Mouse (Mus musculus): ENCODE results near the gene Trpv5. TPM values are rescaled to one million over a fixed set of nuclear protein-coding genes. Genes with fewer than 3 reads are reported as not detected.

Trpv5 gene
- total RNA-seq, 1 experiment: 0.22 TPM

GRCm38 (mm10) chr6:41646672-41647071 lies 33.9 kb downstream of the Trpv5 start:
- no peak for TF ChIP-seq CHD2 (IDR thresholded peaks at IDR 0.05; ENCODE audit: low read depth, low read length)
- TF ChIP-seq MAFK (IDR thresholded peaks at IDR 0.05; ENCODE audit: insufficient read depth, low read depth, low read length): no peak
- no peak for TF ChIP-seq ZNF384 (IDR thresholded peaks at IDR 0.05; ENCODE audit: low read depth, low read length)
- no peak for TF ChIP-seq HCFC1 (IDR thresholded peaks at IDR 0.05; ENCODE audit: borderline replicate concordance, insufficient read depth, low read length)
- TF ChIP-seq ZC3H11A (IDR thresholded peaks at IDR 0.05; ENCODE audit: borderline replicate concordance, low read depth, low read length): no peak
- Histone ChIP-seq H3K27ac (ENCODE audit: insufficient read depth, low read depth, low read length, poor library complexity, severe bottlenecking) (no peak overlapping the region), H3K9me3 (ENCODE audit: control insufficient read depth, insufficient read depth, low read depth, low read length) (no peaks in the 10 kb centered on the region), H3K9ac (ENCODE audit: insufficient read depth, low read depth, low read length, poor library complexity, severe bottlenecking) (no peak overlapping the region), H3K36me3 (ENCODE audit: control insufficient read depth, insufficient read depth, low read length, poor library complexity, severe bottlenecking) (no peaks in the 10 kb centered on the region), H3K4me1 (ENCODE audit: control insufficient read depth in 2 of 2, insufficient read depth in 2 of 2, low read length in 2 of 2, poor library complexity in 1 of 2) (no peaks in the 10 kb centered on the region), H3K4me3 (ENCODE audit: insufficient read depth in 1 of 2, low read depth in 1 of 2, low read length in 2 of 2, poor library complexity in 1 of 2, severe bottlenecking in 1 of 2) (no peak overlapping the region)
- in situ Hi-C loops (cut with MboI; ENCODE audit: low sequenced_read_pairs in 2 of 2, unreplicated experiment in 2 of 2): no loop called here
- no peak for DNase-seq (ENCODE audit: low read depth, low spot score)

GRCm38 (mm10) chr6:41646220-41646619 lies 34.3 kb downstream of the Trpv5 start:
- no peak for DNase-seq (ENCODE audit: low read depth, low spot score)
- no peaks in the 10 kb centered on the region for H3K36me3 ChIP-seq (ENCODE audit: control insufficient read depth, insufficient read depth, low read length, poor library complexity, severe bottlenecking)
- no peak overlapping the region for H3K27ac ChIP-seq (ENCODE audit: insufficient read depth, low read depth, low read length, poor library complexity, severe bottlenecking)
- no peak for TF ChIP-seq ZNF384 (IDR thresholded peaks at IDR 0.05; ENCODE audit: low read depth, low read length)
- TF ChIP-seq MAFK (IDR thresholded peaks at IDR 0.05; ENCODE audit: insufficient read depth, low read depth, low read length): no peak
- TF ChIP-seq ZC3H11A (IDR thresholded peaks at IDR 0.05; ENCODE audit: borderline replicate concordance, low read depth, low read length): no peak
- H3K4me1 ChIP-seq (ENCODE audit: control insufficient read depth in 2 of 2, insufficient read depth in 2 of 2, low read length in 2 of 2, poor library complexity in 1 of 2): no peaks in the 10 kb centered on the region
- in situ Hi-C loops (cut with MboI; ENCODE audit: low sequenced_read_pairs in 2 of 2, unreplicated experiment in 2 of 2): no loop called here
- H3K9me3 ChIP-seq (ENCODE audit: control insufficient read depth, insufficient read depth, low read depth, low read length): no peaks in the 10 kb centered on the region
- no peak overlapping the region for H3K9ac ChIP-seq (ENCODE audit: insufficient read depth, low read depth, low read length, poor library complexity, severe bottlenecking)
- no peak overlapping the region for H3K4me3 ChIP-seq (ENCODE audit: insufficient read depth in 1 of 2, low read depth in 1 of 2, low read length in 2 of 2, poor library complexity in 1 of 2, severe bottlenecking in 1 of 2)

- H3K9me3 ChIP-seq (ENCODE audit: control insufficient read depth, insufficient read depth, low read depth, low read length): no peaks in the 10 kb centered on the region
- no peaks in the 10 kb centered on the region for H3K4me1 ChIP-seq (ENCODE audit: control insufficient read depth in 2 of 2, insufficient read depth in 2 of 2, low read length in 2 of 2, poor library complexity in 1 of 2)
- H3K4me3 ChIP-seq (ENCODE audit: insufficient read depth in 1 of 2, low read depth in 1 of 2, low read length in 2 of 2, poor library complexity in 1 of 2, severe bottlenecking in 1 of 2): no peak overlapping the region
- in situ Hi-C loops (cut with MboI; ENCODE audit: low sequenced_read_pairs in 2 of 2, unreplicated experiment in 2 of 2): no loop called here
- H3K27ac ChIP-seq (ENCODE audit: insufficient read depth, low read depth, low read length, poor library complexity, severe bottlenecking): no peak overlapping the region
- no peak for DNase-seq (ENCODE audit: low read depth, low spot score)
- no peaks in the 10 kb centered on the region for H3K36me3 ChIP-seq (ENCODE audit: control insufficient read depth, insufficient read depth, low read length, poor library complexity, severe bottlenecking)
- TF ChIP-seq ZNF384 (IDR thresholded peaks at IDR 0.05; ENCODE audit: low read depth, low read length) (no peak), ZC3H11A (IDR thresholded peaks at IDR 0.05; ENCODE audit: borderline replicate concordance, low read depth, low read length) (no peak), CHD2 (IDR thresholded peaks at IDR 0.05; ENCODE audit: low read depth, low read length) (no peak)
- no peak overlapping the region for H3K9ac ChIP-seq (ENCODE audit: insufficient read depth, low read depth, low read length, poor library complexity, severe bottlenecking)
Measured at GRCm38 (mm10) chr6:41643227-41643626, 37.3 kb downstream of the Trpv5 start.

- in situ Hi-C loops (cut with MboI; ENCODE audit: low sequenced_read_pairs in 2 of 2, unreplicated experiment in 2 of 2): no loop called here
Measured at GRCm38 (mm10) chr6:41642765-41643164, 37.8 kb downstream of the Trpv5 start.

GRCm38 (mm10) chr6:41641173-41641866 lies 39.2 kb downstream of the Trpv5 start:
- no peak overlapping the region for H3K4me3 ChIP-seq (ENCODE audit: insufficient read depth in 1 of 2, low read depth in 1 of 2, low read length in 2 of 2, poor library complexity in 1 of 2, severe bottlenecking in 1 of 2)
- in situ Hi-C loops (cut with MboI; ENCODE audit: low sequenced_read_pairs in 2 of 2, unreplicated experiment in 2 of 2): no loop called here
- no peak overlapping the region for H3K9ac ChIP-seq (ENCODE audit: insufficient read depth, low read depth, low read length, poor library complexity, severe bottlenecking)
- no peak for TF ChIP-seq HCFC1 (IDR thresholded peaks at IDR 0.05; ENCODE audit: borderline replicate concordance, insufficient read depth, low read length)
- no peak for TF ChIP-seq ZNF384 (IDR thresholded peaks at IDR 0.05; ENCODE audit: low read depth, low read length)
- TF ChIP-seq MAFK (IDR thresholded peaks at IDR 0.05; ENCODE audit: insufficient read depth, low read depth, low read length): no peak
- H3K4me1 ChIP-seq (ENCODE audit: control insufficient read depth in 2 of 2, insufficient read depth in 2 of 2, low read length in 2 of 2, poor library complexity in 1 of 2): no peaks in the 10 kb centered on the region
- no peak for DNase-seq (ENCODE audit: low read depth, low spot score)
- H3K27ac ChIP-seq (ENCODE audit: insufficient read depth, low read depth, low read length, poor library complexity, severe bottlenecking): no peak overlapping the region
- no peaks in the 10 kb centered on the region for H3K36me3 ChIP-seq (ENCODE audit: control insufficient read depth, insufficient read depth, low read length, poor library complexity, severe bottlenecking)
- H3K9me3 ChIP-seq (ENCODE audit: control insufficient read depth, insufficient read depth, low read depth, low read length): no peaks in the 10 kb centered on the region

More at GRCm38 (mm10) chr6:41642765-41643164, 37.8 kb downstream of the Trpv5 start:
- no peaks in the 10 kb centered on the region for H3K9me3 ChIP-seq (ENCODE audit: control insufficient read depth, insufficient read depth, low read depth, low read length)
- H3K27ac ChIP-seq (ENCODE audit: insufficient read depth, low read depth, low read length, poor library complexity, severe bottlenecking): no peak overlapping the region
- TF ChIP-seq CHD2 (IDR thresholded peaks at IDR 0.05; ENCODE audit: low read depth, low read length) (no peak), ZNF384 (IDR thresholded peaks at IDR 0.05; ENCODE audit: low read depth, low read length) (no peak), HCFC1 (IDR thresholded peaks at IDR 0.05; ENCODE audit: borderline replicate concordance, insufficient read depth, low read length) (no peak), MAFK (IDR thresholded peaks at IDR 0.05; ENCODE audit: insufficient read depth, low read depth, low read length) (no peak), ZC3H11A (IDR thresholded peaks at IDR 0.05; ENCODE audit: borderline replicate concordance, low read depth, low read length) (no peak)
- no peak for DNase-seq (ENCODE audit: low read depth, low spot score)
- no peaks in the 10 kb centered on the region for H3K36me3 ChIP-seq (ENCODE audit: control insufficient read depth, insufficient read depth, low read length, poor library complexity, severe bottlenecking)
- no peak overlapping the region for H3K4me3 ChIP-seq (ENCODE audit: insufficient read depth in 1 of 2, low read depth in 1 of 2, low read length in 2 of 2, poor library complexity in 1 of 2, severe bottlenecking in 1 of 2)
- H3K9ac ChIP-seq (ENCODE audit: insufficient read depth, low read depth, low read length, poor library complexity, severe bottlenecking): no peak overlapping the region
- H3K4me1 ChIP-seq (ENCODE audit: control insufficient read depth in 2 of 2, insufficient read depth in 2 of 2, low read length in 2 of 2, poor library complexity in 1 of 2): no peaks in the 10 kb centered on the region

Measured in ES-E14 (cell line).